Mouse (Mus musculus): Measurements from ENCODE around the gene Rbfox3.

GRCm38 (mm10) chr11:118443201-118443970, 468.0 kb downstream of the Rbfox3 start:
- TF ChIP-seq CTCF (IDR thresholded peaks at IDR 0.05; ENCODE audit: extremely low read depth, insufficient read length, insufficient replicate concordance, low read depth, low read length): peak; percentile 96
- TF ChIP-seq POLR2A (IDR thresholded peaks at IDR 0.05; ENCODE audit: low read depth, low read length): no peak

Data from small intestine, adult 2 months (tissue).